Mouse (Mus musculus): Measurements from ENCODE around the gene Eif4a1. TPM values are rescaled to one million over a fixed set of nuclear protein-coding genes. Genes with fewer than 3 reads are reported as not detected.

The Eif4a1 gene
- polyA plus RNA-seq, 1 experiment from 2014 or later: 339 TPM

DNA sequence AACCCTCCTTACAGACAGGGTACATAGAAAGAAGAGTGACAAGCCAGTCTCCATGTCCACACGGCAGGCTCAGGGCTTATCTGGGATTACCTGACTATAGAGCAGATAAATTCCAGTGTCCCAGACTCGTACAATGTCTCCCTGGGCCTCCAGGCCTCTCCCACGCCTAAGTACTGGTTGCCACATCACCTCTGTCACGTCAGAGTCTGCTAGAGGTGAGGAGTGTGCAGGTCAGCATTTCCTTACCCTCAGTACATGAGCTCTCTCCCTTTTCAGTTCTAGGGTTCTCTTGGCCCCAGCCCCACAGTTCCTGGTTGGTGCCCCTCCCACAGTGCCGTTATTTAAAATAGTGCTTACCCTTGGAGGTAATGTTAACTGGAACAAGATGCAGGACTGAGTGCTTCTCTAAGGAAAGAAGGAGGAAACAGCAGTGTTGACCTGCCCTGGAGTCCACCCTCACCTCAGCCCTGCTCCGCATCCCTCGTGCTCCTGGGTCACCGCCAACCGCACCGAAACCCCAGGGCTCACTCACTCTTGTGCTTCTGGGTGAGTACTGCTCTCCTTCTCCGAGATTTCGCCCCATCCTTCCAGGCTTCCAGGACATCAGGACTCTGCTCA is 12.0 kb upstream of the Eif4a1 start:
- Histone ChIP-seq H3K36me3 (ENCODE audit: control insufficient read depth, insufficient read depth, low read length) (no peaks in the 10 kb centered on the region), H3K9me3 (ENCODE audit: control insufficient read depth, low read length) (no peaks in the 10 kb centered on the region), H3K4me1 (replicated peaks; ENCODE audit: control insufficient read depth, insufficient read depth) (peaks cover 12% of the 10 kb centered on the region), H3K27me3 (ENCODE audit: control insufficient read depth, insufficient read depth, low read length) (no peaks in the 10 kb centered on the region), H3K9ac (ENCODE audit: low read length) (no peak overlapping the region), H3K27ac (replicated peaks) (peak overlapping the region; percentile 49), H3K4me3 (ENCODE audit: low read depth, low read length) (no peak overlapping the region), H3K4me2 (replicated peaks; ENCODE audit: low read depth) (no peak overlapping the region)
- 68% methylated on average over 12 of the region's 12 CpGs for WGBS
- TF ChIP-seq EP300 (optimal IDR thresholded peaks at IDR 0.05): no peak
- no peak for TF ChIP-seq CTCF (IDR thresholded peaks at IDR 0.05; ENCODE audit: low read depth)
- ATAC-seq (ENCODE audit: low FRiP score, low TSS enrichment) (no peak), DNase-seq (ENCODE audit: low spot score) (peak; percentile 41)

DNA sequence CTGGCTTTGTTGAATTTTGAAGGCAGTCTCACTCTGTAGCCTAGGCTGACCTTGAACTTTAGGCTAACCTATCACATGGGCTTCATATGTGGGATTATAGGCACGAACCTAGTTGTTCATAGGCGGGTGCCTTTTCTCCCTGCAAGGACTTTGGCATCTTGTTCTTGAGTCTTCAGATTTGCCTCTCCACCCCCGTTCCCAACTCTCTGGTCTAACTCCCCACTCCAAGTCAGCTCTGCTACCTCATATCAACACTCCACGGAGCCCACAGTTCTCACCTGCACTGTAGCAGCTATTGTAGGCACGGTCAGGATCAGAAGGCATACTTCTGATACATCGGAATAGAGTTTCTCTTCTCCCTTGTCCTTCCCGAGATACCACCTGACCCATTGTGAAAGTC is 11.4 kb upstream of the Eif4a1 start:
- no peak overlapping the region for H3K4me3 ChIP-seq (ENCODE audit: low read depth, low read length)
- H3K9me3 ChIP-seq (ENCODE audit: control insufficient read depth, low read length): no peaks in the 10 kb centered on the region
- H3K4me1 ChIP-seq (replicated peaks; ENCODE audit: control insufficient read depth, insufficient read depth): peaks cover 12% of the 10 kb centered on the region
- no peak for ATAC-seq (ENCODE audit: low FRiP score, low TSS enrichment)
- H3K27ac ChIP-seq (replicated peaks): peak overlapping the region; percentile 49; the same call in 1 of the 2 replicates
- no peaks in the 10 kb centered on the region for H3K36me3 ChIP-seq (ENCODE audit: control insufficient read depth, insufficient read depth, low read length)
- H3K9ac ChIP-seq (ENCODE audit: low read length): no peak overlapping the region
- TF ChIP-seq CTCF (IDR thresholded peaks at IDR 0.05; ENCODE audit: low read depth) (no peak), EP300 (optimal IDR thresholded peaks at IDR 0.05) (no peak)
- WGBS: 73% methylated on average over 7 of the region's 7 CpGs
- DNase-seq (ENCODE audit: low spot score): no peak
- H3K27me3 ChIP-seq (ENCODE audit: control insufficient read depth, insufficient read depth, low read length): no peaks in the 10 kb centered on the region
- no peak overlapping the region for H3K4me2 ChIP-seq (replicated peaks; ENCODE audit: low read depth)

DNA sequence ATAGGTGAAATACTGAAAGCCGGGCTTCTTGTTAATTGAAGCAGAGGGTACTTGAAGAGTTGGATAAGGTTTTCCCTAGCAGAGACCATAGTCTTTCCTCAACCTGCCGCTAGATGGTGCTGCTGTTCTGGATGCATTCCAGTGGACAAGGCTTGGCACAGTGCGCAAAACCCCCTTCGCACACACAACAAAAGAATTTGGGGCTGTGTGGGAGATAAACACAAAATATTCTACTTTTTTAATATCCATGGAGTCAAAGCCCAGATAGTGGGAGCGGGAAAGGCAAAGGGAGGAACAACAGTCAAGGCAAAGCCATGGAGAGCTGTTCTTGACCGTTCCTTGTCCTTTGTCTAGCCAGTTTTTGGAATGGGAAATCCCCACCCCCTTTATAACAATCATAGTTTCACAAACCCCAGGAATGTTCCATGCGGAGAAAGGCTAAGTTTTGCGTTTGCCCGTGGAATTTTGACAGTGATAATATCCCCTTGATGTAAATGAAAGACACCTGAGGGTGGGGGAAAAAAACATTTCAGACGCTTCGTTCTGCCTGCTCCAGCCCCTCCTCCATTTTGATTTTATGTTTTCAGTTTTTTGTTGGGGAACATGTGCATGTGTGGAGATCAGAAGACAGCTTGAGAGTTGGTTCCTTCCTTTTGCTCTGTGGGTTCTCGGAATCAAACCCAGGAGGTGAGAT is 10.8 kb upstream of the Eif4a1 start:
- DNase-seq (ENCODE audit: low spot score) (peak; percentile 89), ATAC-seq (ENCODE audit: low FRiP score, low TSS enrichment) (peak; percentile 13; the same call in 1 of the 2 replicates)
- Histone ChIP-seq H3K27ac (replicated peaks) (peak overlapping the region; percentile 90), H3K4me3 (ENCODE audit: low read depth, low read length) (peak overlapping the region; percentile 17; the same call in 1 of the 2 replicates), H3K4me1 (replicated peaks; ENCODE audit: control insufficient read depth, insufficient read depth) (peaks cover 12% of the 10 kb centered on the region), H3K9ac (ENCODE audit: low read length) (0 out of 2 replicates have a peak overlapping the region, but pooled peaks have one; percentile 28), H3K36me3 (ENCODE audit: control insufficient read depth, insufficient read depth, low read length) (0 out of 2 replicates have a peak, but pooled peaks cover 2% of the 10 kb centered on the region), H3K27me3 (ENCODE audit: control insufficient read depth, insufficient read depth, low read length) (no peaks in the 10 kb centered on the region), H3K4me2 (replicated peaks; ENCODE audit: low read depth) (peak overlapping the region; percentile 67), H3K9me3 (ENCODE audit: control insufficient read depth, low read length) (no peaks in the 10 kb centered on the region)
- 8% methylated on average over 12 of the region's 12 CpGs for WGBS
- TF ChIP-seq CTCF (IDR thresholded peaks at IDR 0.05; ENCODE audit: low read depth) (peak; percentile 96), EP300 (optimal IDR thresholded peaks at IDR 0.05) (no peak)

DNA sequence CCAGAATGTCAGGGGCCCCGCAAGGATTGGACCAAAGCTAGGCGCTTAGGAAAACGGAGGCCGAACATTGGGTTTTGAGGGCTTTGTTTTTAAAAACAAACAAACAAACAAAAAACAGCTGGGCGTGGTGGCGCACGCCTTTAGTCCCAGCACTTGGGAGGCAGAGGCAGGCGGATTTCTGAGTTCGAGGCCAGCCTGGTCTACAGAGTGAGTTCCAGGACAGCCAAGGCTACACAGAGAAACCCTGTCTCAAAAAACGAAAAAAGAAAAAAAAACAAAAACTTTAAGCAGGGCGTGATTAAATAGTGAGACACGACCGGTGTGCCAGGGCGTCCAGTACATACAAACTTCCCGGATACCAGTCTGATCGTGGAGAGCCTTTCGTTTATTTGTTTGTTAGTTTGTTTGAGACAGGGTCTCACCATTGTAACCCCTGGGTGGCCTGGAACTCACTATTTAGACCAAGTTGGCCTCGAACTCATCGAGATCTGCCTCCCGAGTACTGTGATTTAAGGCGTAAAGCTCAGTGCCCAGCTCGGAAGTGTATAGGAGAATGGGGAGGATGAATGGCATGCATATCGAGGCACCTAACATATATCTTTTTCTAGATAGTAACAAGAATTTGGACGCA is 10.1 kb upstream of the Eif4a1 start:
- H3K9ac ChIP-seq (ENCODE audit: low read length): peak overlapping the region; percentile 61
- H3K4me2 ChIP-seq (replicated peaks; ENCODE audit: low read depth): peak overlapping the region; percentile 67
- H3K4me1 ChIP-seq (replicated peaks; ENCODE audit: control insufficient read depth, insufficient read depth): peaks cover 12% of the 10 kb centered on the region
- H3K36me3 ChIP-seq (ENCODE audit: control insufficient read depth, insufficient read depth, low read length): 0 out of 2 replicates have a peak, but pooled peaks cover 2% of the 10 kb centered on the region
- 18% methylated on average over 24 of the region's 24 CpGs for WGBS
- DNase-seq (ENCODE audit: low spot score): peak; percentile 34
- no peak; the same call in 1 of the 2 replicates for ATAC-seq (ENCODE audit: low FRiP score, low TSS enrichment)
- no peaks in the 10 kb centered on the region for H3K9me3 ChIP-seq (ENCODE audit: control insufficient read depth, low read length)
- TF ChIP-seq EP300 (optimal IDR thresholded peaks at IDR 0.05) (no peak), CTCF (IDR thresholded peaks at IDR 0.05; ENCODE audit: low read depth) (no peak)
- peak overlapping the region; percentile 90 for H3K27ac ChIP-seq (replicated peaks)
- H3K27me3 ChIP-seq (ENCODE audit: control insufficient read depth, insufficient read depth, low read length): no peaks in the 10 kb centered on the region
- peak overlapping the region; percentile 82 for H3K4me3 ChIP-seq (ENCODE audit: low read depth, low read length)

DNA sequence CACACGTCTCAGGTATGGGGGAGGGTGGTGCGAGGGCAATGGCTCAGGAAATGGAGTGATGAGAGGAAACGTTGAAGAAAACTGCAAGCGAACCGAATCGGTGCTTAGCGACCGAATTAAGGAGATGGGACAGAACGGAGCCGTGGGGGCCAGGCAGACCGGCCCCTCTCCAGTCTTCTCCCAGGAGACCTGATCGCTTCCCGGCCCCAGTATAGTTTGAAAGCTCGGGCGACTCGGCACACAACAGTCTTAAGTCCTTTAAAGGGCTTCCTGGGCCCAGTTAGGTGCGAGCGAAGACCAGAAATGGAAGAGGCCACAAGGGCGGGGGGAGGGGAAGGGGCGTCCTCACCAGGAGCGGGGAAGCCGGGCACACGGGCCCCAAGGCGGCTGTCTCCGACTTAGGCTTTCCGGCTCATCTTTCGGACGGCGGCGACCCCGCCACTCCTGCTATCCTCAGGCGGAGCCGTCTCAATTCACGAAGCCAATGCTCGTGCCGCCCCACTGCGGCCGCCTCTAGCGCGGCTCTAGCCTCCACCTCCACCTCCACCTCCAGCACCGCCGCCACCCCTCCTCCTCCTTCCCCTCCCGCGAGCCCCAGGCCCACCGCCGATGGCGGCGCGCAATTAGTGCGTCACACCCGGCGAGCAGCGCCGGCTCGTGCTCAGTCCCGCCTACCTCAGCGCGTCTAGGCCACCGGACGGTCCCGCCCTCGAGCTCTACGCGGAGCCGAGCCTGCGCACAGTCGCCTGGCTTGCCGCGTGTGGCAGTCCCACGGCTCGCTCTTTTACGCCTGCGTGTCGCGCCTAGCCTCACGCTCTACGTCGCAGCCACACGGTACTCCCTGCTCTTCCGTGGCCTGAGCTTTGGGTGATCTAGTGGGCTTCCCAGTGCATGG is 9.3 kb upstream of the Eif4a1 start, which contains the start of gene Senp3:
Senp3 (minus strand) TSS at position 771 of the 895 bp plus-strand sequence.
- DNase-seq (ENCODE audit: low spot score) (peak; percentile 98), ATAC-seq (ENCODE audit: low FRiP score, low TSS enrichment) (peak; percentile 94)
- under 1% methylated on average over 77 of the region's 80 CpGs for WGBS
- H3K36me3 ChIP-seq (ENCODE audit: control insufficient read depth, insufficient read depth, low read length): peaks cover 4% of the 10 kb centered on the region; the same call in 1 of the 2 replicates
- H3K4me3 ChIP-seq (ENCODE audit: low read depth, low read length): peak within 1 kb of the TSS; percentile 82
- H3K4me1 ChIP-seq (replicated peaks; ENCODE audit: control insufficient read depth, insufficient read depth): peaks cover 12% of the 10 kb centered on the region
- H3K9ac ChIP-seq (ENCODE audit: low read length): peak within 1 kb of the TSS; percentile 85
- TF ChIP-seq CTCF (IDR thresholded peaks at IDR 0.05; ENCODE audit: low read depth) (peak; percentile 16; the same call in 1 of the 2 replicates), EP300 (optimal IDR thresholded peaks at IDR 0.05) (no peak)
- no peaks in the 10 kb centered on the region for H3K27me3 ChIP-seq (ENCODE audit: control insufficient read depth, insufficient read depth, low read length)
- H3K4me2 ChIP-seq (replicated peaks; ENCODE audit: low read depth): peak within 1 kb of the TSS; percentile 67
- peak within 1 kb of the TSS; percentile 90 for H3K27ac ChIP-seq (replicated peaks)
- no peaks in the 10 kb centered on the region for H3K9me3 ChIP-seq (ENCODE audit: control insufficient read depth, low read length)

Data from stomach, postnatal 0 days (tissue).